Mouse (Mus musculus) limb, embryonic 13.5 days (tissue): ENCODE measurements around the gene Abcg4. TPM values are rescaled to one million over a fixed set of nuclear protein-coding genes. Genes with fewer than 3 reads are reported as not detected.
A peak's percentile ranks its signal among the peaks of the same experiment; 100 is the strongest.
"Not testable (repeated sequence)": the region's sequence is repeated elsewhere in the genome, so short reads cannot be mapped to it uniquely, and the experiment has no call there.

ENCODE experiments used
- ATAC-seq: fragments of 200-750 bp; cut with Nextera tagmentation; 2 replicates; pipeline ENCODE4 v1.8.0; 2017; ENCODE audit warnings: low read depth, moderate number of reproducible peaks, moderate TSS enrichment; ENCODE audit not compliant: low FRiP score
- H3K27ac ChIP-seq: fragments of 300-500 bp; sonication (generic); 2 replicates; pipeline ENCODE4 v1.5.1; 2015; ENCODE audit warnings: inconsistent platforms, mild to moderate bottlenecking, moderate library complexity
- H3K27me3 ChIP-seq: fragments of 300-500 bp; sonication (generic); 2 replicates; pipeline ENCODE4 v1.6.1; 2015; ENCODE audit warnings: mild to moderate bottlenecking, inconsistent platforms
- H3K36me3 ChIP-seq: fragments of 300-500 bp; sonication (generic); 2 replicates; pipeline ENCODE4 v1.6.1; 2015; ENCODE audit warnings: inconsistent platforms, mild to moderate bottlenecking, moderate library complexity
- H3K4me1 ChIP-seq: fragments of 300-500 bp; sonication (generic); 2 replicates; pipeline ENCODE4 v1.6.1; 2015; ENCODE audit warnings: inconsistent platforms
- H3K4me2 ChIP-seq: fragments of 300-500 bp; sonication (generic); replicated peaks from 2 replicates; pipeline ENCODE4 v1.6.1; 2015; ENCODE audit warnings: inconsistent platforms, mild to moderate bottlenecking, moderate library complexity
- H3K4me3 ChIP-seq: fragments of 300-500 bp; sonication (generic); 2 replicates; pipeline ENCODE4 v1.5.1; 2015; ENCODE audit warnings: moderate library complexity, mild to moderate bottlenecking, inconsistent platforms
- H3K9ac ChIP-seq: fragments of 300-500 bp; sonication (generic); 2 replicates; pipeline ENCODE4 v1.6.1; 2015; ENCODE audit warnings: mild to moderate bottlenecking, inconsistent platforms
- H3K9me3 ChIP-seq: fragments of 300-500 bp; sonication (generic); 2 replicates; pipeline ENCODE4 v1.6.1; 2016; ENCODE audit warnings: inconsistent platforms
- WGBS: fragments of 180-500 bp; shearing (Covaris S2); methylation state at CpG from one replicate; pipeline ENCODE4 v1.1.7; 2015; 5-methylcytosine and 5-hydroxymethylcytosine counted together
- polyA plus RNA-seq: library from polyadenylated mRNA; unstranded; fragments of >200 nt; fragmentation: Nextera tagmentation; extraction: Ambion mirVana; gene quantifications from 2 replicates; pipeline ENCODE4 v1.2.1, GENCODE M21; 2015

Abcg4 gene
- polyA plus RNA-seq, 1 experiment from 2014 or later = 7.3 TPM

GRCm38 (mm10) chr9:44300001-44300400, 11.6 kb upstream of the Abcg4 start:
- not testable (repeated sequence) for H3K9ac ChIP-seq, H3K27me3 ChIP-seq, H3K9me3 ChIP-seq, H3K4me2 ChIP-seq, H3K4me3 ChIP-seq, ATAC-seq, H3K27ac ChIP-seq
- H3K4me1 ChIP-seq = peaks cover 16% of the 10 kb centered on the region
- WGBS = 89% methylated on average over 3 of the region's 3 CpGs
- H3K36me3 ChIP-seq = peaks cover 78% of the 10 kb centered on the region

GRCm38 (mm10) chr9:44292490-44292889, 4.1 kb upstream of the Abcg4 start:
- no peak overlapping the region for H3K4me3 ChIP-seq
- 68% methylated on average over 3 of the region's 3 CpGs for WGBS
- H3K4me1 ChIP-seq = peaks cover 10% of the 10 kb centered on the region
- no peak overlapping the region for H3K9ac ChIP-seq
- no peaks in the 10 kb centered on the region for H3K9me3 ChIP-seq
- no peak overlapping the region for H3K27ac ChIP-seq
- H3K36me3 ChIP-seq = peaks cover 71% of the 10 kb centered on the region
- H3K4me2 ChIP-seq = no peak overlapping the region
- H3K27me3 ChIP-seq = peaks cover 28% of the 10 kb centered on the region
- no peak for ATAC-seq

GRCm38 (mm10) chr9:44288959-44289291, 510 bp upstream of the Abcg4 start:
- no peak for ATAC-seq
- Histone ChIP-seq H3K27ac (no peak overlapping the region), H3K4me1 (peaks cover 21% of the 10 kb centered on the region), H3K9ac (0 out of 2 replicates have a peak overlapping the region, but pooled peaks have one; percentile 89), H3K27me3 (peaks cover 43% of the 10 kb centered on the region), H3K36me3 (peaks cover 38% of the 10 kb centered on the region), H3K4me3 (peak overlapping the region; percentile 85), H3K9me3 (no peaks in the 10 kb centered on the region), H3K4me2 (peak overlapping the region; percentile 93)
- 9% methylated on average over 11 of the region's 11 CpGs for WGBS

- under 1% methylated on average over 47 of the region's 47 CpGs for WGBS
- H3K4me3 ChIP-seq = peak overlapping the region; percentile 85
- H3K27ac ChIP-seq = no peak overlapping the region
- H3K36me3 ChIP-seq = peaks cover 24% of the 10 kb centered on the region
- H3K9ac ChIP-seq = peak overlapping the region; percentile 89
- peak; percentile 51 for ATAC-seq
- no peaks in the 10 kb centered on the region for H3K9me3 ChIP-seq
- peaks cover 21% of the 10 kb centered on the region for H3K4me1 ChIP-seq
- H3K27me3 ChIP-seq = peaks cover 43% of the 10 kb centered on the region
- peak overlapping the region; percentile 93 for H3K4me2 ChIP-seq
Measured at GRCm38 (mm10) chr9:44287401-44288075, 877 bp downstream of the Abcg4 start.

- Histone ChIP-seq H3K9ac (peak overlapping the region; percentile 89), H3K9me3 (no peaks in the 10 kb centered on the region), H3K27me3 (peaks cover 43% of the 10 kb centered on the region), H3K36me3 (peaks cover 19% of the 10 kb centered on the region), H3K4me1 (peaks cover 21% of the 10 kb centered on the region), H3K4me2 (peak overlapping the region; percentile 93), H3K27ac (no peak overlapping the region), H3K4me3 (peak overlapping the region; percentile 85)
- no peak; the same call in 1 of the 2 replicates for ATAC-seq
- 10% methylated on average over 11 of the region's 11 CpGs for WGBS
Measured at GRCm38 (mm10) chr9:44287003-44287400, 1.4 kb downstream of the Abcg4 start.

- Histone ChIP-seq H3K9ac (peak overlapping the region; percentile 43; the same call in 1 of the 2 replicates), H3K27me3 (peaks cover 43% of the 10 kb centered on the region), H3K27ac (no peak overlapping the region), H3K4me3 (peak overlapping the region; percentile 85), H3K9me3 (no peaks in the 10 kb centered on the region), H3K36me3 (peaks cover 18% of the 10 kb centered on the region), H3K4me2 (peak overlapping the region; percentile 93), H3K4me1 (peaks cover 21% of the 10 kb centered on the region)
- WGBS = 17% methylated on average over 6 of the region's 6 CpGs
- ATAC-seq = no peak
Measured at GRCm38 (mm10) chr9:44286256-44286850, 2.1 kb downstream of the Abcg4 start.

- H3K9me3 ChIP-seq = no peaks in the 10 kb centered on the region
- peaks cover 37% of the 10 kb centered on the region for H3K36me3 ChIP-seq
- peaks cover 11% of the 10 kb centered on the region for H3K4me1 ChIP-seq
- H3K9ac ChIP-seq = no peak overlapping the region
- 69% methylated on average over 5 of the region's 5 CpGs for WGBS
- no peak overlapping the region for H3K4me2 ChIP-seq
- H3K27me3 ChIP-seq = peaks cover 18% of the 10 kb centered on the region
- H3K27ac ChIP-seq = no peak overlapping the region
- no peak for ATAC-seq
- no peak overlapping the region for H3K4me3 ChIP-seq
Measured at GRCm38 (mm10) chr9:44283183-44283582, 5.2 kb downstream of the Abcg4 start.

- H3K4me2 ChIP-seq = no peak overlapping the region
- no peaks in the 10 kb centered on the region for H3K27me3 ChIP-seq
- H3K9ac ChIP-seq = no peak overlapping the region
- H3K9me3 ChIP-seq = no peaks in the 10 kb centered on the region
- H3K4me3 ChIP-seq = no peak overlapping the region
- H3K36me3 ChIP-seq = peaks cover 9% of the 10 kb centered on the region
- no peak for ATAC-seq
- WGBS = 81% methylated on average over 4 of the region's 4 CpGs
- no peak overlapping the region for H3K27ac ChIP-seq
- peaks cover 16% of the 10 kb centered on the region for H3K4me1 ChIP-seq
Measured at GRCm38 (mm10) chr9:44269973-44270372, 18.4 kb downstream of the Abcg4 start.

- Histone ChIP-seq H3K9ac (no peak overlapping the region), H3K4me3 (no peak overlapping the region), H3K36me3 (0 out of 2 replicates have a peak, but pooled peaks cover 1% of the 10 kb centered on the region), H3K27me3 (no peaks in the 10 kb centered on the region), H3K4me2 (no peak overlapping the region), H3K27ac (no peak overlapping the region), H3K9me3 (no peaks in the 10 kb centered on the region), H3K4me1 (peaks cover 16% of the 10 kb centered on the region)
- WGBS = 82% methylated on average over 3 of the region's 3 CpGs
- no peak for ATAC-seq
Measured at GRCm38 (mm10) chr9:44269077-44269476, 19.3 kb downstream of the Abcg4 start.

GRCm38 (mm10) chr9:44268432-44268831, 20.0 kb downstream of the Abcg4 start, which contains the start of gene Nlrx1:
Gene Nlrx1, minus strand, starts transcription at chr9:44268599.
- H3K36me3 ChIP-seq = peaks cover 3% of the 10 kb centered on the region
- peak within 1 kb of the TSS; percentile 82 for H3K4me2 ChIP-seq
- no peaks in the 10 kb centered on the region for H3K27me3 ChIP-seq
- no peaks in the 10 kb centered on the region for H3K9me3 ChIP-seq
- H3K27ac ChIP-seq = peak within 1 kb of the TSS; percentile 75; the same call in 1 of the 2 replicates
- H3K4me1 ChIP-seq = peaks cover 16% of the 10 kb centered on the region
- 86% methylated on average over 6 of the region's 6 CpGs for WGBS
- H3K9ac ChIP-seq = peak within 1 kb of the TSS; percentile 90
- no peak for ATAC-seq
- H3K4me3 ChIP-seq = peak within 1 kb of the TSS; percentile 57

- H3K9me3 ChIP-seq = no peaks in the 10 kb centered on the region
- H3K27ac ChIP-seq = peak overlapping the region; percentile 75; the same call in 1 of the 2 replicates
- peak overlapping the region; percentile 82 for H3K4me2 ChIP-seq
Measured at GRCm38 (mm10) chr9:44268027-44268360, 20.4 kb downstream of the Abcg4 start.

GRCm38 (mm10) chr9:44267319-44268026, 20.9 kb downstream of the Abcg4 start:
- Histone ChIP-seq H3K27me3 (no peaks in the 10 kb centered on the region), H3K4me3 (peak overlapping the region; percentile 57), H3K9me3 (no peaks in the 10 kb centered on the region), H3K27ac (peak overlapping the region; percentile 75; the same call in 1 of the 2 replicates), H3K4me2 (peak overlapping the region; percentile 82), H3K36me3 (peaks cover 10% of the 10 kb centered on the region), H3K9ac (peak overlapping the region; percentile 90), H3K4me1 (peaks cover 16% of the 10 kb centered on the region)
- 12% methylated on average over 23 of the region's 23 CpGs for WGBS
- no peak for ATAC-seq

More at GRCm38 (mm10) chr9:44268027-44268360, 20.4 kb downstream of the Abcg4 start:
- Histone ChIP-seq H3K27me3 (no peaks in the 10 kb centered on the region), H3K36me3 (peaks cover 6% of the 10 kb centered on the region), H3K4me1 (peaks cover 16% of the 10 kb centered on the region), H3K4me3 (peak overlapping the region; percentile 57), H3K9ac (peak overlapping the region; percentile 90)
- WGBS = 5% methylated on average over 26 of the region's 28 CpGs
- ATAC-seq = peak; percentile 84; the same call in 1 of the 2 replicates
